Mouse (Mus musculus) MEL (cell line): ENCODE measurements at regions not wholly inside any gene's neighbourhood (a gene's known extent, or its start where the extent isn't known, plus 50 kb on each side); places are given as distances from the start of the nearest gene placed in this dataset.

Experiments used
- DNase-seq: peaks from one replicate; pipeline ENCODE4 v3.0.0; 2011; ENCODE audit warnings: low read depth, low spot score
- H3K27ac ChIP-seq: 2 replicates; pipeline ENCODE4 v1.5.1; 2012; ENCODE audit warnings: low read depth, mild to moderate bottlenecking, control low read depth, low read length, moderate library complexity; ENCODE audit not compliant: control insufficient read depth
- H3K27me3 ChIP-seq, 2 experiments: fragments of 150-350 bp in 1 of 2; sonication (generic) in 1 of 2; 2 replicates each; pipeline ENCODE4 v1.6.1; 2012; ENCODE audit warnings: low read length in 2 of 2, mild to moderate bottlenecking in 2 of 2, improper control_type of control experiment in 1 of 2, moderate library complexity in 1 of 2; ENCODE audit not compliant: insufficient read depth in 2 of 2, control insufficient read depth in 1 of 2
- H3K36me3 ChIP-seq, 2 experiments: 2 replicates each; pipeline ENCODE4 v1.6.1; 2012 to 2014; ENCODE audit warnings: low read length in 2 of 2, improper control_type of control experiment in 1 of 2, inconsistent platforms in 1 of 2, mild to moderate bottlenecking in 1 of 2; ENCODE audit not compliant: insufficient read depth in 2 of 2, control insufficient read depth in 1 of 2
- H3K4me1 ChIP-seq, 2 experiments: fragments of 150-350 bp in 1 of 2; sonication (generic) in 1 of 2; 2 replicates each; pipeline ENCODE4 v1.6.1; 2012; ENCODE audit warnings: low read length in 2 of 2, improper control_type of control experiment in 1 of 2, mild to moderate bottlenecking in 1 of 2; ENCODE audit not compliant: insufficient read depth in 2 of 2, control insufficient read depth in 1 of 2
- H3K4me3 ChIP-seq, 2 experiments: fragments of 150-350 bp in 1 of 2; sonication (generic) in 1 of 2; 2 replicates each; pipeline ENCODE4 v1.5.1; 2012; ENCODE audit warnings: low read depth in 2 of 2, low read length in 2 of 2, mild to moderate bottlenecking in 2 of 2, moderate library complexity in 2 of 2, control low read depth in 1 of 2, improper control_type of control experiment in 1 of 2; ENCODE audit not compliant: control insufficient read depth in 1 of 2, insufficient read depth in 1 of 2
- H3K79me2 ChIP-seq: 2 replicates; pipeline ENCODE4 v1.6.1; 2012; ENCODE audit warnings: mild to moderate bottlenecking, low read length, moderate library complexity; ENCODE audit not compliant: control insufficient read depth, poor library complexity, insufficient read depth
- H3K9ac ChIP-seq: 2 replicates; pipeline ENCODE4 v1.6.1; 2012; ENCODE audit warnings: low read depth, mild to moderate bottlenecking, control low read depth, low read length, moderate library complexity; ENCODE audit not compliant: control insufficient read depth, poor library complexity, severe bottlenecking
- H3K9me3 ChIP-seq: fragments of 150-350 bp; sonication (generic); replicated peaks from 2 replicates; pipeline ENCODE4 v1.6.1; 2012; ENCODE audit warnings: mild to moderate bottlenecking, low read length, improper control_type of control experiment, moderate library complexity; ENCODE audit not compliant: insufficient read depth
- BHLHE40 ChIP-seq: IDR thresholded peaks from 2 replicates; pipeline ENCODE4 v1.6.1; 2012; ENCODE audit warnings: low read depth, mild to moderate bottlenecking, inconsistent platforms, low read length, improper control_type of control experiment, borderline replicate concordance
- CHD1 ChIP-seq: IDR thresholded peaks from 2 replicates; pipeline ENCODE4 v1.6.1; 2012; ENCODE audit warnings: low read depth, mild to moderate bottlenecking, inconsistent platforms, low read length, improper control_type of control experiment
- EP300 ChIP-seq, 2 experiments: IDR thresholded peaks; 2 replicates each; pipeline ENCODE4 v1.6.1; 2011; ENCODE audit warnings: improper control_type of control experiment in 2 of 2, low read length in 2 of 2, low read depth in 1 of 2, mild to moderate bottlenecking in 1 of 2
- ETS1 ChIP-seq: IDR thresholded peaks from 2 replicates; pipeline ENCODE4 v1.6.1; 2012; ENCODE audit warnings: low read depth, mild to moderate bottlenecking, inconsistent platforms, low read length, improper control_type of control experiment, moderate library complexity
- GABPA ChIP-seq: IDR thresholded peaks from 2 replicates; pipeline ENCODE4 v1.6.1; 2012; ENCODE audit warnings: low read depth, mild to moderate bottlenecking, inconsistent platforms, low read length, improper control_type of control experiment, moderate library complexity
- GATA1 ChIP-seq: IDR thresholded peaks from 2 replicates; pipeline ENCODE4 v1.6.1; 2011; ENCODE audit warnings: low read depth, low read length, improper control_type of control experiment
- HCFC1 ChIP-seq: IDR thresholded peaks from 2 replicates; pipeline ENCODE4 v1.6.1; 2012; ENCODE audit warnings: low read depth, mild to moderate bottlenecking, inconsistent platforms, low read length, improper control_type of control experiment, moderate library complexity
- JUND ChIP-seq: IDR thresholded peaks from 2 replicates; pipeline ENCODE4 v1.6.1; 2011; ENCODE audit warnings: low read depth, mild to moderate bottlenecking, improper control_type of control experiment, low read length
- KAT2A ChIP-seq: conservative IDR thresholded peaks from 2 replicates; pipeline ENCODE4 v1.6.1; 2012; ENCODE audit warnings: low read depth, low read length, improper control_type of control experiment, inconsistent platforms
- MAFK ChIP-seq: IDR thresholded peaks from 2 replicates; pipeline ENCODE4 v1.6.1; 2011; ENCODE audit warnings: low read depth, mild to moderate bottlenecking, low read length, improper control_type of control experiment, borderline replicate concordance
- MAX ChIP-seq: IDR thresholded peaks from 2 replicates; pipeline ENCODE4 v1.6.1; 2011; ENCODE audit warnings: low read length, improper control_type of control experiment
- MEF2A ChIP-seq: IDR thresholded peaks from 2 replicates; pipeline ENCODE4 v1.6.1; 2014; ENCODE audit warnings: low read depth, mild to moderate bottlenecking, inconsistent platforms, low read length, improper control_type of control experiment; ENCODE audit not compliant: poor library complexity, insufficient replicate concordance, severe bottlenecking; ENCODE audit errors: extremely low read depth
- MYB ChIP-seq: IDR thresholded peaks from 2 replicates; pipeline ENCODE4 v1.6.1; 2011; ENCODE audit warnings: mild to moderate bottlenecking, low read depth, low read length, improper control_type of control experiment
- NELFE ChIP-seq: IDR thresholded peaks from 2 replicates; pipeline ENCODE4 v1.6.1; 2011; ENCODE audit warnings: low read depth, low read length, improper control_type of control experiment
- POLR2A ChIP-seq, 2 experiments: IDR thresholded peaks; 2 replicates each; pipeline ENCODE4 v1.6.1; 2011 to 2012; ENCODE audit warnings: low read length in 2 of 2, mild to moderate bottlenecking in 2 of 2, control low read depth in 1 of 2, improper control_type of control experiment in 1 of 2, low read depth in 1 of 2, moderate library complexity in 1 of 2; ENCODE audit not compliant: control insufficient read depth in 1 of 2, insufficient read depth in 1 of 2, poor library complexity in 1 of 2
- POLR2AphosphoS2 ChIP-seq: IDR thresholded peaks from 2 replicates; pipeline ENCODE4 v1.6.1; 2011; ENCODE audit warnings: low read length, improper control_type of control experiment
- POLR2AphosphoS5 ChIP-seq: IDR thresholded peaks from 2 replicates; pipeline ENCODE4 v1.6.1; 2012; ENCODE audit warnings: low read depth, borderline replicate concordance, mild to moderate bottlenecking, inconsistent platforms, low read length, moderate library complexity, mixed read lengths
- RAD21 ChIP-seq: IDR thresholded peaks from 2 replicates; pipeline ENCODE4 v1.6.1; 2011; ENCODE audit warnings: mild to moderate bottlenecking, low read depth, low read length, improper control_type of control experiment
- TAL1 ChIP-seq: IDR thresholded peaks from 2 replicates; pipeline ENCODE4 v1.6.1; 2012; ENCODE audit warnings: mild to moderate bottlenecking, inconsistent platforms, low read length, moderate library complexity, mixed read lengths
- TCF12 ChIP-seq: IDR thresholded peaks from 2 replicates; pipeline ENCODE4 v1.6.1; 2014; ENCODE audit warnings: low read depth, mild to moderate bottlenecking, inconsistent platforms, low read length, improper control_type of control experiment, moderate library complexity
- UBTF ChIP-seq: IDR thresholded peaks from 2 replicates; pipeline ENCODE4 v1.6.1; 2012; ENCODE audit warnings: low read depth, mild to moderate bottlenecking, inconsistent platforms, low read length, improper control_type of control experiment, moderate library complexity, borderline replicate concordance; ENCODE audit not compliant: insufficient read depth
- USF2 ChIP-seq, 2 experiments: IDR thresholded peaks; 2 replicates each; pipeline ENCODE4 v1.6.1; 2011 to 2012; ENCODE audit warnings: improper control_type of control experiment in 2 of 2, low read length in 2 of 2, borderline replicate concordance in 1 of 2, inconsistent platforms in 1 of 2, low read depth in 1 of 2, mild to moderate bottlenecking in 1 of 2; ENCODE audit not compliant: insufficient read depth in 1 of 2
- ZC3H11A ChIP-seq: IDR thresholded peaks from 2 replicates; pipeline ENCODE4 v1.6.1; 2012; ENCODE audit warnings: low read depth, mild to moderate bottlenecking, inconsistent platforms, low read length, improper control_type of control experiment
- ZKSCAN1 ChIP-seq: IDR thresholded peaks from 2 replicates; pipeline ENCODE4 v1.6.1; 2012; ENCODE audit warnings: low read depth, mild to moderate bottlenecking, inconsistent platforms, low read length, improper control_type of control experiment, moderate library complexity
- ZNF384 ChIP-seq: IDR thresholded peaks from 2 replicates; pipeline ENCODE4 v1.6.1; 2012; ENCODE audit warnings: low read depth, mild to moderate bottlenecking, inconsistent platforms, low read length, improper control_type of control experiment

DNA sequence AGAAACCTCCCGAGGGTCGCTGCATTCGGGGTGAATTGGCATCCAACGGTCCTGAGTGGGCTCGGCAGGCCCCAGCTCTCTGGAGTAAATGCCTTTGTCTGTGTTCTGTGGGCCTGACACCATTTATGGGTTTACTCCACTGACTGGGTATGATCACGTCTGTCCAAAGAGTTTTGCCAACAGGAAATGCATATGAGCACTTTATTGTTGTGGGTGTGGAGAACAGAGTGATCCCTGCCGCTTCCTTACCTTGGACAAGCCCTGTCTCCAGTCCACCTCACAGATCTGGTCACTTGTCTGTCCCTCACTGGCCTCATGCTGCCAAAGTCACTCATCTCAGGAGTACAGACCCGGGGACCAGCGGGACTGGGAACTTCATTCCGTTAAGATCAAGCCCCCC is 91.6 kb upstream of the Haao start:
- no peak overlapping the region for H3K27ac ChIP-seq
- H3K9ac ChIP-seq, result no peak overlapping the region
- no peaks in the 10 kb centered on the region for H3K4me1 ChIP-seq
- peaks cover 2 to 6% of the 10 kb centered on the region in 2 experiments; a peak in 3 of 4 replicates for H3K27me3 ChIP-seq
- H3K9me3 ChIP-seq, result no peaks in the 10 kb centered on the region
- H3K79me2 ChIP-seq, result no peaks in the 10 kb centered on the region
- H3K4me3 ChIP-seq, result no peak overlapping the region
- no peak for DNase-seq
- TF ChIP-seq GATA1 (no peak), RAD21 (no peak), UBTF (no peak), KAT2A (no peak), MAFK (no peak), POLR2AphosphoS2 (no peak), MAX (no peak), MEF2A (no peak), ZKSCAN1 (no peak), POLR2AphosphoS5 (no peak), NELFE (no peak), ZC3H11A (no peak)
- no peaks in the 10 kb centered on the region for H3K36me3 ChIP-seq

DNA sequence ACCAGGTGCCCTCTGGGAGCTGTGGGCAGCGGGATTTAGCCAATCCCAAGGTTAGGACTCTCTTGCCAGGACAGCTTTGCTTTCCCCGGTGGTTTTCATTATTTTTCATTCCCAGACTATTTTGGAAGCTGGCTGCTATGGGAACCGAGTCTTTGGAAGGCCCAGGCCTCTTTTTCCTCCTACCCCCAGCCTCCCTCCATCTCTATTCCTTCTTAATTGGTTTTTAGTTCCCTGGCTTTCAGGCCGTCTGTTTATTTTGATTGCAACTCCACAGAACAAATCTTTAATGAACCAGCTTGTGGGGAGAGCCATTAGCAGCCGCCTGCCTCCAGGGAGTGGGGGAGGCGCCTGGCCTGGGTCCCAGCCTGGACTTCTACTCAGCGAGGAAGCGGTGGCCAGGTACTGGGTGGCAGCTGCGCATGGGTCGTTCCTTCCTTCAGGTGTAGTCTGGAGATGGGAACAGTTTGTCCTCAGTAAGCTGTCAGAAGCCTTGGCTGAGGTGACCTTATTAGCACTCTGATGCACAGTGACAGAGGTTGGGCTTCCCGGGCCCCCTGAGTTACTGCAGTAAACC is 91.0 kb upstream of the Haao start:
- TF ChIP-seq ZNF384 (no peak), TAL1 (no peak), MYB (no peak), UBTF (no peak), POLR2A (IDR thresholded peaks at IDR 0.05; ENCODE audit: control insufficient read depth in 1 of 2, insufficient read depth in 1 of 2, low read depth in 1 of 2, low read length in 2 of 2, poor library complexity in 1 of 2) (no peak), NELFE (no peak), MEF2A (no peak), POLR2AphosphoS5 (no peak), HCFC1 (no peak), ETS1 (no peak), GABPA (no peak), EP300 (IDR thresholded peaks at IDR 0.05; ENCODE audit: low read depth in 1 of 2, low read length in 2 of 2) (no peak), BHLHE40 (no peak), MAX (no peak), TCF12 (no peak), ZKSCAN1 (no peak), USF2 (IDR thresholded peaks at IDR 0.05; ENCODE audit: borderline replicate concordance in 1 of 2, insufficient read depth in 1 of 2, low read depth in 1 of 2, low read length in 2 of 2) (no peak), GATA1 (no peak), JUND (no peak), CHD1 (no peak)
- H3K4me3 ChIP-seq, result no peak overlapping the region
- H3K27me3 ChIP-seq, result peaks cover 2 to 6% of the 10 kb centered on the region in 2 experiments; a peak in 3 of 4 replicates
- no peaks in the 10 kb centered on the region for H3K36me3 ChIP-seq
- DNase-seq, result no peak
- no peaks in the 10 kb centered on the region for H3K79me2 ChIP-seq
- H3K4me1 ChIP-seq, result no peaks in the 10 kb centered on the region
- H3K9me3 ChIP-seq, result no peaks in the 10 kb centered on the region
- H3K27ac ChIP-seq, result no peak overlapping the region
- no peak overlapping the region for H3K9ac ChIP-seq
